Mouse (Mus musculus): ENCODE results near the gene Svs1.

Gene Svs1

GRCm38 (mm10) chr6:49013023-49013422 is 26.4 kb downstream of the Svs1 start:
- no peak for DNase-seq

DNA sequence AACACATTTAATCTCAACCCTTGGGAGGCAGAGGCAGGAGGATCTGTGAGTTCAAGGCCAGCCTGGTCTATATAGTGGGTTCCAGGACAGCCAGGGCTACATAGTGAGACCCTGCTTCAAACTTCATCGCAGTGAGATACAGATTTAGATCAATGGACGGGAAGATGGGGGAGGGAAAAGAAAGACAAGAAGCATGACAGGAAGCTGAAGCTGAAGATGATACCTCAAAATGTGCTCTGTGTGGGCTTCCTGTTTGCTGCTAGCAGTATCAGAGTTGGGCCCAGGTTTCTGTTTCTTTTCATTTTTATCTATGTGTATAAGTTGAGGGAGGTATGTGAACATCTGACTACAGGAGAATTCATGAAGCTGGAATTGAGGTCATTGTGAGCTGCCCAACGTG is 26.8 kb downstream of the Svs1 start:
- DNase-seq: no peak

DNA sequence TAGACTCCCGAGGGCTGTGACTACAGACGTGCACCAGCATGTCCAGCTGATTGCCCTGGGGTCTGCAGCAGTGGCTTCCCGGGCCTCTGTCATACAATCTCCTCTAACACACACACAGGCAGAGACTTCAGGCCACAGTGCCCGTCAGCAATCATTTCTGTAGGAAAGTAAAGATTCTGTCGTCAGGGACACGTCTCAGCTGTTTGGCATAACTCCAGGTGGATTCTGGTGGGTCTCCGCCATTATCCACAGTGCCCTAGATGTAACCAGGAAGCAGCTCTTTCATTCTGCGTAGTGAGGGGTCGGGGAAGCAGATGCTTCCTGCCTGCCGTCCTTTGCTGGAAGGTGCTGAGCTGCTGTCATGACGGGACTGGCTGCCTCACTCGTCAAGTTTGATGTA is 30.5 kb downstream of the Svs1 start:
- no peak for DNase-seq

GRCm38 (mm10) chr6:49019341-49019740 is 32.7 kb downstream of the Svs1 start:
- no peak for DNase-seq

GRCm38 (mm10) chr6:49021141-49022012 is 34.7 kb downstream of the Svs1 start:
- DNase-seq: no peak

DNA sequence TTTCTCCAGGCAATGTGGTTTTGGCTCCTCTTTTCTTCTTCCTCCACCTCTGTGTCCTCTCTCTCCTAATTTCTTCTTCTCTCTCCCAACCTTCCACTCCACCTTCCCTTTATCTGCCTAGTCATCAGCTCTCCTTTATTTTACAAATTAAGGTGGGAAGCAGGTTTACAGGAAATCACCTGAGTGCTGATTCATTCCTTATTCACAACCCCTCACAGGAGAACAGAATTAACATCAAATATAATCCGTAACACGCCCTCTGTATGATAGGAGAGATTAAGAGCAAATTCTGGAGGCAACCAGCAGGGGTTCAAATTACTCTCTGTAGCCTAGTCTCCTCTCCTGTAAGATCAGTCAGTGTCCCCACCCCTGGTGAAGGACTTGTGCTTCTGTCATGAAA is 35.7 kb downstream of the Svs1 start:
- DNase-seq: no peak

DNA sequence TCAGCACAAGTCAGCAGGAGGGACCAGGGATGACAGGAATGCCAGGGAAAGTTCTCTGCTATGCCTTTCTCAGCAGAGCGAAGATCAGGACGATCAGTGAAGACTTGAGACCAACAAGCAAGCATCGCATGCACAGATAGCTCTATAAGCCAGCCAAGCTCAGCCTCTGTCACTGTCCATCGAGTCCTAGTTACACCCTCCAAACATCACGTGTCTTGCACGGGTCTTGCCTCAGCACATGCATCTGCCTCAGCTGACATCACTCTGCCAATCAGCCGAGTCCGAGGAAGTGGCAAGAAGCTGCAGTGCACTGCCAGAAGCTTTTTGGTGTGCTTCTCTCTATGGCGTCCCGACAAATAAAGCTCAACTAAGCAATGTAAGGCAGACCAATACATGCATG is 36.7 kb downstream of the Svs1 start:
- no peak for DNase-seq

GRCm38 (mm10) chr6:49025290-49025689 is 38.6 kb downstream of the Svs1 start:
- no peak for DNase-seq

DNA sequence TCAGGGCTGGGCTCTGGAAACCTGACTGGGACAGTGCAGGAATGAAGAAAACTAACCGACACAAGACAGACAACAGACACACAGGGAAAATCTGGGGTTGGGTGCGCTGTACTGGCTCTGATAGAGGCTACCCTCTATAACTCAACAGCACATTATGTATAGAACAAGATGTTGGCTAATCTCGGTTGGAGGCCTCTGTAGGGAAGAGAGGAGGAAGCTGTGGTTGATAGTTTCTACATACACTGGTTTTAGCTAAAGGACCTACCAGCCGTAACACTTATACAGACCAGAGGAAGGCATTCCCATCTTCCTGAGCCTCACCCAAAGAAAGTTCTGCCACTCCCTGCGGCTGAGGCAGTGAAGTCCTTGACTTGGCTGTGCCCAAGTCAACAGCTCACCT is 39.8 kb downstream of the Svs1 start:
- no peak for DNase-seq

DNA sequence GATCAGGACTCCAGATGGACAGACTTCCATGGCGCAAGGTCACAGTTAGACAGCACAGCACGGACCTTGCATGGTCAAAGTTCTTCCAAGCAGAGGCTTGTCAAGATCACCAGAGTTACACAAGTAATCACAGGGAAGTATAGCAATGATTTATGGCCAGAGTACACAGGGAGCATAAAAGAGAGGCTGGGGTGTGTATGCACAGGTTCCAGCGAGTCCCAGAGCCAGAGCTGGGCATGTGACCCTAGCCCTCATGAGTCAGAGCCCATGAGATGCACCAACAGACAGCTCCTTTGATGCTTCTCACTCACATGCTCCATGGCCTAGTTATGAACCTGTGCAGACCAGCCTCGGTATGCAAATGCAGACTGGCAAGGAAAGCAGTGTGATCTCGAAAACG is 41.4 kb downstream of the Svs1 start:
- no peak for DNase-seq

DNA sequence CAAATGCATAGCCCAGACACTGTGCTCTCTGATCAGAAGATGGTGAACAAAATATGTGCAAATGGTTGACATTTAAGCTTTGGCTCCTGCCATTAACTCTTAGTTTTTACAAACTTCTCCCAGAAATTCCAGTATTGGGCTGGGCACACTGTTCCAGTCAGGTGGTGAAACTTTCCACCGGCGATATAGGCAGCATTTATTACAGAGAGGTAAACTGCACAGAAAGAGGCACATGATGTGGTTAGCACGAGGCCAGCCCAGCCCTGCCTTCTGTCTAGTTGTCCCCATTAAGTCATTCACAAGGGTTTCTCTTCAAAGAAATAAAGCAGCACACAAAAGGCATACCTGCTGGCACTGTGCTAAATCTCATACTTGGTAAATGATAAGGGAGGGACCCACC is 42.0 kb downstream of the Svs1 start:
- no peak for DNase-seq

- DNase-seq: no peak
These were observed 44.6 kb downstream of the Svs1 start for GRCm38 (mm10) chr6:49031230-49031629.

DNA sequence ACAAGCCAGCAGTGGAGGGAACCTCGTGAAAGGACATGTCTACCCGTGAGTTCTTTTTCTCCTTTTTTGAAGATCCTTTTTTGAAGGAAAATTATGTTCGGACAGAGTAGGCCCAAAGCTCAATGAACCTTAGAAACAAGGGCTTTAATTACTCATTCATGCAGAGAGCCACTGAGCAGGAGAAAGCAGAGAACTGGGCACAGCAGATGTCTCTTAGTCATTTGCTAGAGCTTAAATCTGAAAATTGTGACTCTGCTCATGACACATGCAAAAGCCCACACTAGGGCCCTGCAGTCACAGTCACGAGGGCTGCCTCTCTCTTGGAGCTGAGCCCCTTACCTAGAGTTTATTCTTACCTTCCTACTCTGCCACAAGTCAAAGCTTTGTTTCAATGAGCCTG is 46.1 kb downstream of the Svs1 start:
- DNase-seq: no peak

DNA sequence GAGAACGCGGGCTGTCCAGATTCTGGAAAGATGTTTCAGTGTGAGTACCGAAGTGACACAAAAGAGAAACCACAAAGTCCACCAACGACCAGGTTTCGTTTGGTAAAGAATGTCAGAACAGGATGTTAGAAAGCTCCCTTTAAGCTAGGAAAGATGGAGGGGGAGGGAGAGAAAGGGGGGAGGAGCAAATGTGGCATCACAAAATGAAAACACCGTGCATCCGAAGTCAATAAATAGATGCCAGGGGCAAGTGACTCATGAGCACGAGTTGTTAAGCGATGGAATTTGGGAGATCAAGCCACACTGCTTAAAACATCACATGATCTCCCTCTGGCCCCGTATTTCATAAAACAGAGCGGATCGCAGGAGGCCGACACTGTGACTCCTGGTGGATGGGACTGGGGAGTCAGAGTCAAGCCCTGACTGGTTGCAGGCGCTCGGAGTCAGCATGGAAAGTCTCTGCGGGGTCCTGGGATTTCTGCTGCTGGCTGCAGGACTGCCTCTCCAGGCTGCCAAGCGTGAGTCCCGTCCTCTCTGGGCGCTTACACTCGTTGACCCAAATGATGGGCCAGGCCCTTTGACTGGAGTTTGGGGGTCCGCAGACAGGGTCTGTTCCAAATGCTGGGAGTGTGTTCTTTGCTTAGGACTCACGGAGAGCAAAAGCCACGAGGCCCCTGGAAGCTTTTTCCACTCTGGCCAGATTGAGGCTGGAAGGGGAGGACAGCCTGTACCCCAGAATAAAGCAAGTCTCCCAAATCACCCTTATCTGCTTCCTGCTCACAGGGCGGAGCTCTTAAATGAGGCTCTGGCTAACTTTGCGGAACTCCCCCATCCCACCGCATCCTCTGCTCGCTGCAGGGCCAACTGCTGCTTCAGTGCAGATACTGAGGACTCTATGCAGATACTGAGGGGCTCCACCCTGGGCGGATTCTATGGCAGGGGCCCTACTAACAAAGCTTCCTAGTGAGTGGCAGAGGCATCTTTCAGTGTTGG is 49.9 kb downstream of the Svs1 start, which contains the start of gene Gpnmb:
Gene Gpnmb (plus strand): TSS at position 272 of the 993 bp plus-strand sequence.
- DNase-seq: no peak

DNA sequence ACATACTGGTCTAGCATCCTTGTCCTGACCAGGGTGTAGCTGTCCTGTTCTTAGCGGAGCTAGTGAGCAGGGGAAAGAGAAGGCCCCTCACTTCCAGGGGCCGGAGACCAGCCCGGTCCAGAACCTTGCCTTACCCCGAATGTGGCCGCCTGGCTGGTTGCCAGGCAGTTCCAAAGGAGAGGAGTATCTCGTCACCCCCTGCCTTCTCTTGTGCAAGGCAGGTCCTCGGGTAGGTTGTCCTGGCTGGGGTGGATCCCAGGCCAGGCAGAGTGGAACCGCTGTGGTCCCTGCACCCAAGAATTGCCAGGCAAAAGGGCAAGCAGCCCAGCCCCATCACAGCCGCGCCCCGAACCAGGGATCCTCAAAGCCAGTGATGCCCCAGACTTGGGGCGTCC is 50.6 kb downstream of the Svs1 start:
- no peak for DNase-seq

- DNase-seq: peak in 1 of 2 experiments; percentile 17
These were observed 53.0 kb downstream of the Svs1 start for GRCm38 (mm10) chr6:49039470-49040180.

Measured in thymus, adult 18-20 months (tissue).